Mouse (Mus musculus): ENCODE results near the gene Zbtb25. TPM values are rescaled to one million over a fixed set of nuclear protein-coding genes. Genes with fewer than 3 reads are reported as not detected.

The Zbtb25 gene
- total and polyA plus RNA-seq, 3 experiments = 5.5 to 12.3 TPM; not detected in 1

DNA sequence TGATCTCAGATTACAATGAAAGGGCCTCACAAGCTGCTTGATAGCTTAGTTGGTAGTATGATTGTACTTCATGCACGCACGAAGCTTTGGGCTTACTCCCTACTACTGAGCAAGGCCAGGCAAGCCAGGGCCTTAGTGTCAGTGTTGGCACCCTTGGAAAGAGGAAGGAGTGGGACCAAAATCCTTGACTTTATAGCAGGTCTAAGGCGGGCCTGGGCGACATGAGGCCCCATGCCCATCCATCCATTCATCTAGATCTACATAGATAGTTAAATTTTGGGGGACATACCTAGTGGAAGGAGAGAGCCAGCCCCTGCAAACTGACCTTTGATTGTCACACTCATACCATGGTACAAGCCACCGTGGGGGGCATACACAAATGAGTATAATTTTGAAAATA lies 61.0 kb downstream of the Zbtb25 start:
- H3K27ac ChIP-seq (ENCODE audit: control insufficient read depth, low read depth, low read length) = no peak overlapping the region
- H3K4me3 ChIP-seq (ENCODE audit: control insufficient read depth in 1 of 2, insufficient read depth in 1 of 2, low read depth in 2 of 2, low read length in 2 of 2) = no peak overlapping the region
- no peak for TF ChIP-seq USF1 (IDR thresholded peaks at IDR 0.05; ENCODE audit: low read depth, low read length)
- no peak for TF ChIP-seq TBP (IDR thresholded peaks at IDR 0.05; ENCODE audit: low read depth, low read length)
- TF ChIP-seq MYC (IDR thresholded peaks at IDR 0.05; ENCODE audit: low read depth, low read length) = no peak
- no peak for TF ChIP-seq RAD21 (IDR thresholded peaks at IDR 0.05; ENCODE audit: low read depth, low read length)
- no peak for TF ChIP-seq SMC3 (IDR thresholded peaks at IDR 0.05; ENCODE audit: low read depth, low read length)
- TF ChIP-seq MAZ (IDR thresholded peaks at IDR 0.05; ENCODE audit: low read depth, low read length) = no peak
- TF ChIP-seq SIN3A (IDR thresholded peaks at IDR 0.05; ENCODE audit: low read length) = no peak
- no peak for TF ChIP-seq MYB (IDR thresholded peaks at IDR 0.05; ENCODE audit: low read depth, low read length)
- no peak for TF ChIP-seq MAX (IDR thresholded peaks at IDR 0.05; ENCODE audit: low read length)
- no peak for TF ChIP-seq POLR2A (IDR thresholded peaks at IDR 0.05; ENCODE audit: control insufficient read depth in 1 of 2, insufficient read depth in 1 of 2, low read depth in 1 of 2, low read length in 2 of 2, poor library complexity in 1 of 2)
- TF ChIP-seq MEF2A (IDR thresholded peaks at IDR 0.05; ENCODE audit: extremely low read depth, insufficient replicate concordance, low read depth, low read length, poor library complexity, severe bottlenecking) = no peak
- TF ChIP-seq CTCF (IDR thresholded peaks at IDR 0.05 in 2 of 3, conservative IDR thresholded peaks at IDR 0.05 in 1 of 3; ENCODE audit: control insufficient read depth in 1 of 3, insufficient read depth in 1 of 3, low read depth in 2 of 3, low read length in 3 of 3, poor library complexity in 1 of 3, severe bottlenecking in 1 of 3) = no peak
- TF ChIP-seq KAT2A (conservative IDR thresholded peaks at IDR 0.05; ENCODE audit: low read depth, low read length) = no peak
- TF ChIP-seq TCF12 (IDR thresholded peaks at IDR 0.05; ENCODE audit: low read depth, low read length) = no peak
- no peak for TF ChIP-seq CHD2 (IDR thresholded peaks at IDR 0.05; ENCODE audit: low read length)
- no peak for TF ChIP-seq CHD1 (IDR thresholded peaks at IDR 0.05; ENCODE audit: low read depth, low read length)

DNA sequence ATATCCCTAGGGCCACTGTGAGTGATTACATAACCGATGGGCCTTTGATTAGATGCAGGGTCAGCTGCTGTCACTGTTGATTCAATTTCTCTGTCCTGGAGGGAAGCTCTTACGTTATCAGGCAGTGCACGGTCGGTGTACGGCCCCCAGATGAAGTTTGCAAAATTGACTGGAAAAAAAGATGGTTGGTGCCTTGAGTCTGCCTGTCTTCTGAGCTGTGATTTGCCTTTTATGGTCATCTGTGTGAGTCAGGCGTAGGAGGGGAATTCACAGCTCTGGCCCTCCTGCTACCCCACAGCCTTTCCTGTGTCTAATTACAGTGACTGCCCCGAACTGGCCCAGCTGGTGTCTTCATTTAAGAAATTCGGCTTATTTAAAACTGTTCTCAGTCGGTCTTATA lies 61.4 kb downstream of the Zbtb25 start:
- Histone ChIP-seq H3K27me3 (ENCODE audit: control insufficient read depth in 1 of 2, insufficient read depth in 2 of 2, low read length in 2 of 2) (no peaks in the 10 kb centered on the region), H3K79me2 (ENCODE audit: control insufficient read depth, insufficient read depth, low read length, poor library complexity) (no peaks in the 10 kb centered on the region), H3K27ac (ENCODE audit: control insufficient read depth, low read depth, low read length) (no peak overlapping the region), H3K9me3 (replicated peaks; ENCODE audit: insufficient read depth, low read length) (no peaks in the 10 kb centered on the region), H3K4me3 (ENCODE audit: control insufficient read depth in 1 of 2, insufficient read depth in 1 of 2, low read depth in 2 of 2, low read length in 2 of 2) (no peak overlapping the region), H3K36me3 (ENCODE audit: control insufficient read depth in 1 of 2, insufficient read depth in 2 of 2, low read length in 2 of 2) (peaks cover 14 to 28% of the 10 kb centered on the region in 2 experiments), H3K4me1 (ENCODE audit: control insufficient read depth in 1 of 2, insufficient read depth in 2 of 2, low read length in 2 of 2) (peaks cover 0 to 3% of the 10 kb centered on the region in 2 experiments; a peak in 2 of 4 replicates), H3K9ac (ENCODE audit: control insufficient read depth, low read depth, low read length, poor library complexity, severe bottlenecking) (no peak overlapping the region)
- no peak for TF ChIP-seq POLR2A (IDR thresholded peaks at IDR 0.05; ENCODE audit: control insufficient read depth in 1 of 2, insufficient read depth in 1 of 2, low read depth in 1 of 2, low read length in 2 of 2, poor library complexity in 1 of 2)
- TF ChIP-seq POLR2AphosphoS2 (IDR thresholded peaks at IDR 0.05; ENCODE audit: low read length) = no peak
- no peak for TF ChIP-seq SIN3A (IDR thresholded peaks at IDR 0.05; ENCODE audit: low read length)
- TF ChIP-seq NRF1 (IDR thresholded peaks at IDR 0.05; ENCODE audit: insufficient read depth, low read depth, low read length, poor library complexity, severe bottlenecking) = no peak
- no peak for TF ChIP-seq CHD1 (IDR thresholded peaks at IDR 0.05; ENCODE audit: low read depth, low read length)
- no peak for TF ChIP-seq KAT2A (conservative IDR thresholded peaks at IDR 0.05; ENCODE audit: low read depth, low read length)
- no peak for TF ChIP-seq MAX (IDR thresholded peaks at IDR 0.05; ENCODE audit: low read length)
- TF ChIP-seq SMC3 (IDR thresholded peaks at IDR 0.05; ENCODE audit: low read depth, low read length) = no peak
- no peak for TF ChIP-seq BHLHE40 (IDR thresholded peaks at IDR 0.05; ENCODE audit: borderline replicate concordance, low read depth, low read length)
- TF ChIP-seq MYC (IDR thresholded peaks at IDR 0.05; ENCODE audit: low read depth, low read length) = no peak
- TF ChIP-seq HCFC1 (IDR thresholded peaks at IDR 0.05; ENCODE audit: low read depth, low read length) = no peak
- TF ChIP-seq USF2 (IDR thresholded peaks at IDR 0.05; ENCODE audit: borderline replicate concordance in 1 of 2, insufficient read depth in 1 of 2, low read depth in 1 of 2, low read length in 2 of 2) = no peak
- no peak for DNase-seq (ENCODE audit: low read depth, low spot score)

More for the DNA sequence above, 61.0 kb downstream of the Zbtb25 start:
- H3K36me3 ChIP-seq (ENCODE audit: control insufficient read depth in 1 of 2, insufficient read depth in 2 of 2, low read length in 2 of 2) = peaks cover 14 to 29% of the 10 kb centered on the region in 2 experiments
- no peaks in the 10 kb centered on the region for H3K27me3 ChIP-seq (ENCODE audit: control insufficient read depth in 1 of 2, insufficient read depth in 2 of 2, low read length in 2 of 2)
- H3K79me2 ChIP-seq (ENCODE audit: control insufficient read depth, insufficient read depth, low read length, poor library complexity) = no peaks in the 10 kb centered on the region
- peaks cover 0 to 3% of the 10 kb centered on the region in 2 experiments; a peak in 2 of 4 replicates for H3K4me1 ChIP-seq (ENCODE audit: control insufficient read depth in 1 of 2, insufficient read depth in 2 of 2, low read length in 2 of 2)
- H3K9me3 ChIP-seq (replicated peaks; ENCODE audit: insufficient read depth, low read length) = no peaks in the 10 kb centered on the region
- H3K9ac ChIP-seq (ENCODE audit: control insufficient read depth, low read depth, low read length, poor library complexity, severe bottlenecking) = no peak overlapping the region
- no peak for DNase-seq (ENCODE audit: low read depth, low spot score)
